Mouse (Mus musculus) heart, embryonic 14.5 days (tissue): ENCODE results near the gene Slc35g2. TPM values are rescaled to one million over a fixed set of nuclear protein-coding genes. Genes with fewer than 3 reads are reported as not detected.

Source experiments
- ATAC-seq: fragments of 200-750 bp; cut with Nextera tagmentation; 2 replicates; pipeline ENCODE4 v1.8.0; 2017; ENCODE audit warnings: low read depth, moderate TSS enrichment; ENCODE audit not compliant: insufficient number of reproducible peaks, insufficient read depth, low FRiP score
- H3K27ac ChIP-seq, 2 experiments: fragments of 200-500 bp in 1 of 2; fragments of 300-500 bp in 1 of 2; sonication (generic) in 1 of 2; replicated peaks in 1 of 2; 2 replicates each; pipeline ENCODE4 v1.5.1; 2012 to 2014; ENCODE audit warnings: low read depth in 2 of 2, low read length in 2 of 2, control low read depth in 1 of 2, mild to moderate bottlenecking in 1 of 2, mixed read lengths in 1 of 2; ENCODE audit not compliant: control insufficient read depth in 1 of 2, insufficient read depth in 1 of 2
- H3K27me3 ChIP-seq: fragments of 300-500 bp; sonication (generic); 2 replicates; pipeline ENCODE4 v1.6.1; 2014; ENCODE audit warnings: mild to moderate bottlenecking, low read length, control low read depth; ENCODE audit not compliant: control insufficient read depth, insufficient read depth
- H3K36me3 ChIP-seq: fragments of 300-500 bp; sonication (generic); 2 replicates; pipeline ENCODE4 v1.6.1; 2014; ENCODE audit warnings: mild to moderate bottlenecking, control low read depth, low read length, mixed read lengths; ENCODE audit not compliant: control insufficient read depth, insufficient read depth
- H3K4me1 ChIP-seq, 2 experiments: fragments of 200-500 bp in 1 of 2; fragments of 300-500 bp in 1 of 2; sonication (generic) in 1 of 2; 2 replicates each; pipeline ENCODE4 v1.6.1; 2012 to 2014; ENCODE audit warnings: low read length in 2 of 2, control low read depth in 1 of 2, mixed read lengths in 1 of 2; ENCODE audit not compliant: control insufficient read depth in 2 of 2, insufficient read depth in 2 of 2
- H3K4me2 ChIP-seq: fragments of 300-500 bp; sonication (generic); 2 replicates; pipeline ENCODE4 v1.6.1; 2014; ENCODE audit warnings: mild to moderate bottlenecking, low read length
- H3K4me3 ChIP-seq, 2 experiments: fragments of 200-500 bp in 1 of 2; fragments of 300-500 bp in 1 of 2; sonication (generic) in 1 of 2; 2 replicates each; pipeline ENCODE4 v1.5.1; 2012 to 2014; ENCODE audit warnings: low read length in 2 of 2, mild to moderate bottlenecking in 2 of 2, control low read depth in 1 of 2, low read depth in 1 of 2, moderate library complexity in 1 of 2; ENCODE audit not compliant: control insufficient read depth in 1 of 2, insufficient read depth in 1 of 2
- H3K9ac ChIP-seq: fragments of 300-500 bp; sonication (generic); 2 replicates; pipeline ENCODE4 v1.6.1; 2014; ENCODE audit warnings: mild to moderate bottlenecking, low read length
- H3K9me3 ChIP-seq: fragments of 300-500 bp; sonication (generic); 2 replicates; pipeline ENCODE4 v1.6.1; 2016; ENCODE audit warnings: low read length, control low read depth; ENCODE audit not compliant: control insufficient read depth
- WGBS: fragments of 180-500 bp; shearing (Covaris S2); extraction: QIAGEN DNeasy Blood & Tissue Kit; methylation state at CpG from one replicate; pipeline ENCODE4 v1.1.7; 2014; 5-methylcytosine and 5-hydroxymethylcytosine counted together
- polyA plus RNA-seq: library from polyadenylated mRNA; unstranded; fragments of >200 nt; fragmentation: Nextera tagmentation; extraction: Ambion mirVana; gene quantifications from 2 replicates; pipeline ENCODE4 v1.2.1, GENCODE M21; 2014

Gene Slc35g2
- polyA plus RNA-seq, 1 experiment from 2014 or later = 11.0 TPM

DNA sequence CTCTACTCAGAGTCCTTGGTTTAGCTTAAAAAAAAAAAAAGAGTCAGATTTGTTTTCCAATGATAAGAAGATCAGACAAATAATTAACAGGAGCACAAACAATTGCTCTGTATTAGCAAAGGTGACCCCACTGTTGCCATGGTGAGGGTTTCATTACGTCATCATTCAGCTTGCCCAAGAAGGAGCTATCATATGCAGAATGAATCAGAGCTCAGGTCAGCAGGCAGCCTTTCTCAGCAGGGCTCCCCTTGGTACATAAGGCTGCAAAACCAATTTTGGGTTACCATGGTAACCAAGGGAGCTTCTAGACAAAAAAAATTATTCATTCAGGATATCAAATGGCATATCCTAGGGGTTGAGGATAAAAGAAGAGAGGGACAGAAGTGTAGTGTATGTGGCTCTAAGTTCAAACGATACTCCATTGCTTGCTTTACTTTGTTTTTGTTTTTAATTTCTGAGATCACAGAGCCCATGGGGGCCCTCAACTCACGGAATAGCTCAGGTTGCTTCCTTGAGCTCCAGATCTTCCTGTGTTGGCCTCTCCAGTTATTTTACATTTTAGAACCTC, 29.0 kb upstream of the Slc35g2 start:
- no peak overlapping the region for H3K27ac ChIP-seq
- H3K27me3 ChIP-seq = no peaks in the 10 kb centered on the region
- WGBS = 66% methylated on average over 3 of the region's 3 CpGs
- no peak for ATAC-seq
- H3K9ac ChIP-seq = no peak overlapping the region
- no peaks in the 10 kb centered on the region for H3K36me3 ChIP-seq
- no peaks in the 10 kb centered on the region; the same call in 1 of the 2 replicates for H3K9me3 ChIP-seq
- H3K4me3 ChIP-seq = no peak overlapping the region
- no peaks in the 10 kb centered on the region for H3K4me1 ChIP-seq
- H3K4me2 ChIP-seq = no peak overlapping the region

DNA sequence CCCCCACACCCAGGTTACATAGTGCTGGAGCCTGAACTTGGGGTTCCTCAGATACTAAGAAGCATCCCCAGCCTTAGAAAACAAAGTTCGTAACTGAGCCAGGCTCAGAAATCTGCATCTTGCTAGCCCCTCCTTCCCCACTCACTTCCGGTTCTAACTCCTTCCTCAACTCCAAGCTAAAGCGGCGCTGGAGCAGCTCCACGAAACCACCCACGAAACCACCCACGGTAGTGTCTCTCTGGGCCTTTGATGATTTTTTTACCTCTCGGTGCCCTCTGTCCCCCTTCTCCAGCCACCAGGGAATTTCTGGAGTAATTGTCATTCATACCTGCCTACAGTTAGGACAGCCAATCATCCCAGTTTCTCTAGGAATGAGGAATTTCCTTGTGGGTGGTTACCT, 26.7 kb upstream of the Slc35g2 start, which contains the start of gene Stag1:
Gene Stag1 (plus strand): TSS at position 253 of the 400 bp plus-strand sequence.
- Histone ChIP-seq H3K4me3 (no peak within 1 kb of the TSS), H3K9me3 (no peaks in the 10 kb centered on the region; the same call in 1 of the 2 replicates), H3K27ac (no peak within 1 kb of the TSS), H3K4me2 (no peak within 1 kb of the TSS), H3K9ac (no peak within 1 kb of the TSS), H3K27me3 (no peaks in the 10 kb centered on the region), H3K4me1 (no peaks in the 10 kb centered on the region), H3K36me3 (no peaks in the 10 kb centered on the region)
- no peak for ATAC-seq
- 86% methylated on average over 8 of the region's 8 CpGs for WGBS

DNA sequence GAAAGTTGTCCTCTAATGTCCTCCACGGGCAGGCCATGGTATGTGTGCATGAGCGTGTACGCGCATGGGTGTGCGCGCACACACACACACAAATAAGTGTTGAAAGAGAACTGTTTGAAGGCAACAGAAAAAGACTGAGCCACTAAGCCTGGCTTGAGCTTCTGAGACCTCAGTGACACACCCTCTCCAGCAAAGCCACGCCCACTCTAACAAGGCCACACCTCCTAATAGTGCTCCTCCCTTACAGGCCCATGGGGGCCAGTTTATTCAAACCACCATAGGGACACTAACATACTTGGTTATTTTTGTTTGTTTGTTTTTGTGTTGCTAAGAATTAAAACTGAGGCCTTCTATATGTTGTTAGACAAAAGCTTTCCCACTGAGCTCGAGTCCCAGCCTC, 25.4 kb upstream of the Slc35g2 start:
- WGBS = 85% methylated on average over 8 of the region's 8 CpGs
- ATAC-seq = no peak
- H3K27ac ChIP-seq = no peak overlapping the region
- H3K4me3 ChIP-seq = no peak overlapping the region
- H3K27me3 ChIP-seq = no peaks in the 10 kb centered on the region
- no peak overlapping the region for H3K9ac ChIP-seq
- no peak overlapping the region for H3K4me2 ChIP-seq
- no peaks in the 10 kb centered on the region for H3K4me1 ChIP-seq
- no peaks in the 10 kb centered on the region for H3K36me3 ChIP-seq
- no peaks in the 10 kb centered on the region; the same call in 1 of the 2 replicates for H3K9me3 ChIP-seq

DNA sequence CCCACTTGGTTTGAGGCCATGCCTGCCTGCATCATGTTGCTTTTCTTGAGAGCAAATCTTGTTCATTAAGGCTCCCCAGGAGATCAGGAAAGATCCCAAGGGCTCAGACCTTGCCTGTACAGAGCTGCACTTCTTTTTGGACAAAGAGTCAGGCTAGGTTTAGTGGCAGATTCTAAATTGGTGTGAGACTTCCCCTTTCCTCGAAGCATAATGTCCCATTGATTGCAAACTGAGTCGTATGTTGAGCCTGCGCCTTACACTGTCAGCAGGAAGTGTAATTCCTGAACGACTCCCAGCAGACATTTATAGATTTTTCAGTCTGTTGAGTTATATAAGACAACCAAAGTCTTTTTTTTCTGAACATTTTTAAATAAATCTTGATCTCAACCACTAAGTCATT, 19.6 kb upstream of the Slc35g2 start:
- Histone ChIP-seq H3K9me3 (no peaks in the 10 kb centered on the region), H3K4me3 (no peak overlapping the region), H3K9ac (no peak overlapping the region), H3K27me3 (no peaks in the 10 kb centered on the region), H3K4me1 (no peaks in the 10 kb centered on the region), H3K36me3 (no peaks in the 10 kb centered on the region), H3K4me2 (no peak overlapping the region), H3K27ac (no peak overlapping the region)
- ATAC-seq = no peak
- WGBS = 60% methylated on average over 4 of the region's 4 CpGs

DNA sequence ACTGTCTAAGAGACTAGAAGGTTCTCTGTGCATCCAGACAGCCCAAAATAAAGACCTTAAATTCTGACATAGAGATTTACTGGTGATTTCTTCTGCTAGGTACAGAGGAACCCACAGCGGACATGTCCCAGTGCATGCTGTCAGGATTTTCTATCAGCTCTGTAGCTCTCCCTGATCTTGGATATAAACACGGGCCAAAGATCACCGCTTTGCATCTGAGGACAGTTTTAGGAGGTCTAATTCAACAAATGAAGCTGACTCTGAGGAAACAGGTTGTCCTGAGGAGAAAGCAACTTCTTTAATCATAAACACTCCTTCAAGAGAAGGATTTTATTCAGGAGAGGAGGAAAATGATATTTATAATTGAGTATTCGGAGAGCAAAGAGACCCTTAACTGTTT, 13.1 kb upstream of the Slc35g2 start:
- WGBS = 85% methylated on average over 4 of the region's 4 CpGs
- no peak overlapping the region for H3K27ac ChIP-seq

DNA sequence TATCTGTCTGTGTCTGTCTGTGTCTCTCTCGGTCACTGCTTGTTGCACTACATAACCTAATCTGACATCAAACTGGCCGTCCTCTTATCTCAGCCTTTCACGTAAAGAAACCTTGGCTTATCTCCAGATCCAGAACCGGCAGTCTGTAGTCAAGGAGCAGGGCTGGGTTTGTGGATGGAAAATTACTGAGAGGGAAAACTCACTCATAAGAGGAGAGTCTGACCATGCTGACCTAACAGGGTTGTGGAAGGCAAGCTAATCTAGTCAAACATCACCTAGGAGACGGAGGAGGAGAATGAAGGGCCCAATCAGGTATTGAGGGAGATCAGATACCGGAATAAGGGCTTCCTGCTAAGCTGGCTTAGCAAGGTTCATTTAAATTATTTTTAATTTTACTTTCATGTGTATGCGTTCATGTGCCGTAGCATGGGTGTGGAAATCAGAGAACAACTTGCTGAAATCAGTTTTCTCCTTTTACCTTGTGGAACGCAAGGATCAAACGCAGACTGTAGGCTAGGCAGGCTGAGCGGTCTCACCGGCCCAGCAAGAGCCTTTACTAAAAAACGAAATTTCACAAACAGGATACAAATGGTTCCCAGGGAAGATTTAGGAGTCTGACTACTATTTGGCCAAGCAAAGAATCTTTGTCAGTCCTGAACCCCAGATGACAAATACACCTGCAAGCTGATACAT, 12.1 kb upstream of the Slc35g2 start:
- Histone ChIP-seq H3K4me1 (peaks cover 12 to 22% of the 10 kb centered on the region in 2 experiments), H3K36me3 (no peaks in the 10 kb centered on the region), H3K9ac (0 out of 2 replicates have a peak overlapping the region, but pooled peaks have one; percentile 8), H3K4me2 (peak overlapping the region; percentile 34), H3K27me3 (no peaks in the 10 kb centered on the region), H3K9me3 (no peaks in the 10 kb centered on the region), H3K4me3 (peak overlapping the region in 1 of 2 experiments; percentile 0; a peak in 1 of 4 replicates), H3K27ac (peak overlapping the region; percentile 59 to 62; a peak in 3 of 4 replicates)
- 49% methylated on average over 13 of the region's 13 CpGs for WGBS
- no peak for ATAC-seq

More for the DNA sequence above, 13.1 kb upstream of the Slc35g2 start:
- Histone ChIP-seq H3K9me3 (no peaks in the 10 kb centered on the region), H3K4me1 (peaks cover 12 to 22% of the 10 kb centered on the region in 2 experiments), H3K4me2 (no peak overlapping the region), H3K4me3 (no peak overlapping the region), H3K27me3 (no peaks in the 10 kb centered on the region), H3K9ac (no peak overlapping the region), H3K36me3 (no peaks in the 10 kb centered on the region)
- no peak for ATAC-seq

DNA sequence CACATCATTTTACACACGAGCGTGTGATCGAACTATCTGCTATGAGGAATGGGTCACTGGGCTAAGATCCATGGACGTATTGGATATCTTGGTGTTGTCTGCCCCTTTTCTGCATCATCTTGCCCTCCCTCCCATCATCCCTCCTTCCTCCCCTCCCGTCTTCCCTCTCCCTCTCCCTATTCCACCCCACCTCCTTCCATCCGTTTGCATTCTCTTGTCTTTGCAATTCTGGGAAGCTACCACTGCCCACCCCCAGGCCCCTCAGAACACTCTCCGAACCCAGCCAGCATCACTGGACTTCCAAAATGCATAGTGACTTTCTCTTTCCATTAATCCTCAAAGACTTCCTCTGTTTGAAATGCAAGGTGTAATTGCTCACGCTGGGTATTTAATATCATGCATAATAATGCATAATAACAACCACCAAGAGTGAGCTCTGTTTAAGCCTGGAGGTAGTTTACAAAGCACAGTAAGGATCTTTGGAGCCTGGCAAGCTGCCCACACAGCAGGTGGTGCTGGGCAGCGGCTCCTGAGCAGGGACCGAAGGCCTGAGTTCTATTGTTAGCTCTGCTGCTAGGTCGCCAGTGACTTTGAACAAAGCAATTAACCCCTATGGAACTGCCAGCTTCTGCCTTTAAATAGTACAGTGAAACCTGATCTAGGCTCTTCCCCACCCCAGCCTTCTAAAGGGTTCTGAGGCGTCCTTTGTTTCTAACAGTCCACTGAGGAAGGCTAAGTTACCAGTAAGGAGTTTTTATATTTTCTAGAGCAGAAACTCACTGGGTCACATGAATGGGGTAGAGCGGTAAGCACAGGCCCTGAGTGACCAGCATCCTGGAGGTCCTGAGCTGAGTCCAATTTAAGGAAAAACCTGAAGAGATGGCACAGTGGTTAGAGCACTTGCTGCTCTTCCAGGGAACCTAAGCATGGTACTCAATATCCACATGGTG, 10.9 kb upstream of the Slc35g2 start:
- Histone ChIP-seq H3K4me1 (peaks cover 12 to 22% of the 10 kb centered on the region in 2 experiments), H3K9me3 (no peaks in the 10 kb centered on the region), H3K27ac (peak overlapping the region; percentile 79 to 90), H3K4me3 (no peak overlapping the region), H3K27me3 (no peaks in the 10 kb centered on the region), H3K36me3 (no peaks in the 10 kb centered on the region), H3K4me2 (peak overlapping the region; percentile 37), H3K9ac (no peak overlapping the region)
- peak; percentile 73 for ATAC-seq
- WGBS = 40% methylated on average over 13 of the region's 13 CpGs
